Mouse (Mus musculus): Measurements from ENCODE around the gene Foxp1. TPM values are rescaled to one million over a fixed set of nuclear protein-coding genes. Genes with fewer than 3 reads are reported as not detected.

The Foxp1 gene
- polyA plus RNA-seq, 1 experiment from 2014 or later: 190 TPM

DNA sequence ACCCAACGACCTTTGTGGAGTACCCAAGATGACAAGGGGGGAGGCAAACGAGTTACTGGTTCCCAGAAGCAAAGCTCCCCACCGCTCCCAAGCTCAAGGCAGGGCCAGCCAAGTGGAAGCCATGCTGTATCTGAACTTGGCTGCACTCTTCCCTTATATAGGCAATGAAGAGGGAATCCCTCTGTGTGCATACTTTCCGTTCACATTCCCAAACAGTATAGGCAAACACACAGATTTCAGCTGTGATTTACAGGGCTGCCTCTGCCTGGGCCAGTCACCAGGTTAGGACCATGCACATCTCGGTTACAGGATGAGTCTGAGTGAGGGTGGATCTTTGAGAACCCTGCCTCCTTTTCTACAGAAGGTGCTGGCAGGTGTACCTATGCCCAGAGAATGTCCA is 429.3 kb downstream of the Foxp1 start:
- Histone ChIP-seq H3K4me2 (replicated peaks; ENCODE audit: low read depth, low read length) (peak overlapping the region; percentile 16; the same call in 1 of the 2 replicates), H3K9me3 (ENCODE audit: control insufficient read depth, low read depth, low read length) (no peaks in the 10 kb centered on the region), H3K4me3 (ENCODE audit: low read depth, low read length) (no peak overlapping the region), H3K27ac (ENCODE audit: low read length) (peak overlapping the region; percentile 92), H3K4me1 (ENCODE audit: control insufficient read depth, insufficient read depth, low read length) (peaks cover 40% of the 10 kb centered on the region), H3K9ac (replicated peaks; ENCODE audit: low read depth, low read length) (no peak overlapping the region), H3K27me3 (ENCODE audit: control insufficient read depth, insufficient read depth, low read length) (no peaks in the 10 kb centered on the region), H3K36me3 (ENCODE audit: control insufficient read depth, insufficient read depth, low read length) (no peaks in the 10 kb centered on the region; the same call in 1 of the 2 replicates)
- 17% methylated on average over 5 of the region's 5 CpGs for WGBS
- peak; percentile 74 for ATAC-seq (ENCODE audit: insufficient number of reproducible peaks, insufficient read depth, low FRiP score, low read depth)

DNA sequence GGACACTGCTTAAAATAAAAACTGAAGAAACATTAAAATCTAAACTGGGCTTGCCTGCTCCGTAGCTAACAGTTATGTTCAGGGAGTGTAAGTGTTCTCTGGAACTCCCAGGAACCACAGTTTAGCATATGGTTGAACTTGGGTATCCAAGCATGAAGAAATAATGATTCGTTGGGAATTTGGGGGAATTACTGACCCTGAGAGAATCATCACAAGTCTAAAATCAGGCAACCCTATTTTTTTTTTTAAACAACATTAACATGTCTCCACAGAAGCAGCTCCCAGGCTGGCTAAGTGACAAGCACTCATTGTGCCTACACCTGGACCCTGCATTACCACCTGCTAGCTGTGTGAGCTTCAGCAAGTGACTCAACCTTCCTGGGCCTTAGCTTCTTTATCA is 430.7 kb downstream of the Foxp1 start:
- Histone ChIP-seq H3K4me2 (replicated peaks; ENCODE audit: low read depth, low read length) (no peak overlapping the region), H3K9ac (replicated peaks; ENCODE audit: low read depth, low read length) (no peak overlapping the region), H3K9me3 (ENCODE audit: control insufficient read depth, low read depth, low read length) (no peaks in the 10 kb centered on the region), H3K27ac (ENCODE audit: low read length) (no peak overlapping the region), H3K36me3 (ENCODE audit: control insufficient read depth, insufficient read depth, low read length) (no peaks in the 10 kb centered on the region; the same call in 1 of the 2 replicates), H3K27me3 (ENCODE audit: control insufficient read depth, insufficient read depth, low read length) (no peaks in the 10 kb centered on the region), H3K4me3 (ENCODE audit: low read depth, low read length) (no peak overlapping the region), H3K4me1 (ENCODE audit: control insufficient read depth, insufficient read depth, low read length) (peaks cover 32% of the 10 kb centered on the region)
- WGBS: 84% methylated on average over 2 of the region's 2 CpGs
- no peak for ATAC-seq (ENCODE audit: insufficient number of reproducible peaks, insufficient read depth, low FRiP score, low read depth)

DNA sequence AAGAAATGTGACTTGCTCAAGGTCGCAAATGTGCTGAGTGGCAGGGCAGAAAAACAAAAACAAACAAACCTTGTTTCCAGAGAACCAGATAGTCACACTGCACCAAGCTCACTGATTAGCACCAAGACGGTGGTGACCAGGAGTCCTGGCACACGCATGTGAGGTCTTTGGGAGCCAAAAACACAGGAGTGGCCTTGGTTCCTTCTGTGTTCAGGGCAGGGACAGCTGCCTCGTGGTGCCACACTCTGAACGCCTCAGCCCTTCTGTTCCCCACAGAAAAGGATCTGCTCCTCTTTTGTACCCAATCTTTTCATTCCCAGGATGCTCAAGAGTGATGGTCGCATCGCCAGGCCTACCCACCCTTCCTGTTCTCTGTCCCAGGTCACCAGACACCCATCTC is 434.9 kb downstream of the Foxp1 start:
- H3K36me3 ChIP-seq (ENCODE audit: control insufficient read depth, insufficient read depth, low read length): no peaks in the 10 kb centered on the region; the same call in none of the 2 replicates
- H3K4me1 ChIP-seq (ENCODE audit: control insufficient read depth, insufficient read depth, low read length): peaks cover 7% of the 10 kb centered on the region; the same call in 1 of the 2 replicates
- H3K9me3 ChIP-seq (ENCODE audit: control insufficient read depth, low read depth, low read length): no peaks in the 10 kb centered on the region
- H3K27ac ChIP-seq (ENCODE audit: low read length): no peak overlapping the region
- H3K27me3 ChIP-seq (ENCODE audit: control insufficient read depth, insufficient read depth, low read length): no peaks in the 10 kb centered on the region
- 79% methylated on average over 7 of the region's 7 CpGs for WGBS
- H3K4me2 ChIP-seq (replicated peaks; ENCODE audit: low read depth, low read length): no peak overlapping the region
- ATAC-seq (ENCODE audit: insufficient number of reproducible peaks, insufficient read depth, low FRiP score, low read depth): no peak
- H3K4me3 ChIP-seq (ENCODE audit: low read depth, low read length): no peak overlapping the region
- H3K9ac ChIP-seq (replicated peaks; ENCODE audit: low read depth, low read length): no peak overlapping the region

DNA sequence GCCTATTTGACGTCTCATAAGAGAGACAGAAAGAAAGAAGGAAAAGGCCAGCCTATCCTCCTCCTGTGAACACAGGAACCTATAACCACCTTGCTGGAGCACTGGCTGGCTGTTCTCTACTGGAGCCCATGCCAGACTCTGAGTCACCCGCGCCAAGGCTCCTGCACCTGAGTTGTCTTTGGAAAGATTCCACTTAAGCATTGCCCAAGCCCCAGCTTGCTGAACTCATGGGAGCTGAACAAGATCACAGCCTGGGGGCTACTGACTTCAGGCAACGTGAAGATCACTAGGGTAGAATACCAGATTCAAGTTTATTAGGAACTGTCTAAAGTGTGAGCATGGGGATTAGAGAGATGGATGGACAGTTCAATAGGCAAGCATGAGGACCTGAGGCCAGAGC is 437.6 kb downstream of the Foxp1 start:
- no peak overlapping the region for H3K4me2 ChIP-seq (replicated peaks; ENCODE audit: low read depth, low read length)
- H3K4me1 ChIP-seq (ENCODE audit: control insufficient read depth, insufficient read depth, low read length): peaks cover 14% of the 10 kb centered on the region; the same call in 1 of the 2 replicates
- H3K9me3 ChIP-seq (ENCODE audit: control insufficient read depth, low read depth, low read length): no peaks in the 10 kb centered on the region
- 80% methylated on average over 4 of the region's 4 CpGs for WGBS
- no peaks in the 10 kb centered on the region; the same call in none of the 2 replicates for H3K36me3 ChIP-seq (ENCODE audit: control insufficient read depth, insufficient read depth, low read length)
- no peak for ATAC-seq (ENCODE audit: insufficient number of reproducible peaks, insufficient read depth, low FRiP score, low read depth)
- no peaks in the 10 kb centered on the region for H3K27me3 ChIP-seq (ENCODE audit: control insufficient read depth, insufficient read depth, low read length)
- H3K27ac ChIP-seq (ENCODE audit: low read length): no peak overlapping the region
- H3K9ac ChIP-seq (replicated peaks; ENCODE audit: low read depth, low read length): no peak overlapping the region
- no peak overlapping the region for H3K4me3 ChIP-seq (ENCODE audit: low read depth, low read length)

DNA sequence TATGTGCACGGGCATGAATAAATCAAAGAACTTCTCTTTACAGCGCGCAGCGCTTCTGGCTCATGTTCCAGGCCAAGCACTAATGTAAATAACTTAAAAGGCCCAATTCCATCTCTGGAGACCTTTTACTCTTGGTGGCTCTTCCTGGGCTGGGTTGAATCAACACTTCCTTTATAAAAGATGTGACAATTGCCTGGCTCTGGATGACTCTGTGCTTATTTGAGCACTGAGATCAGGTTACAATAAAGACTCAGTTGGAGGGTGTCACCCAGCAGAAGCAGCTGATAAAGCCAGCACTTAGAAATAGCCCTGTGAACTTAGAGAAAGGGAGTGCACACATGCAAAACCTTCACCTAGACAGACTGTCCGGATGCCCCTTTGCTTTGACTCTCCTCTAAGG is 441.3 kb downstream of the Foxp1 start:
- Histone ChIP-seq H3K27me3 (ENCODE audit: control insufficient read depth, insufficient read depth, low read length) (no peaks in the 10 kb centered on the region), H3K9me3 (ENCODE audit: control insufficient read depth, low read depth, low read length) (no peaks in the 10 kb centered on the region), H3K36me3 (ENCODE audit: control insufficient read depth, insufficient read depth, low read length) (no peaks in the 10 kb centered on the region; the same call in 1 of the 2 replicates), H3K9ac (replicated peaks; ENCODE audit: low read depth, low read length) (no peak overlapping the region), H3K4me1 (ENCODE audit: control insufficient read depth, insufficient read depth, low read length) (peaks cover 14% of the 10 kb centered on the region; the same call in 1 of the 2 replicates), H3K4me3 (ENCODE audit: low read depth, low read length) (no peak overlapping the region), H3K27ac (ENCODE audit: low read length) (no peak overlapping the region), H3K4me2 (replicated peaks; ENCODE audit: low read depth, low read length) (no peak overlapping the region)
- peak; percentile 58; the same call in 1 of the 2 replicates for ATAC-seq (ENCODE audit: insufficient number of reproducible peaks, insufficient read depth, low FRiP score, low read depth)
- 8% methylated on average over 5 of the region's 5 CpGs for WGBS

DNA sequence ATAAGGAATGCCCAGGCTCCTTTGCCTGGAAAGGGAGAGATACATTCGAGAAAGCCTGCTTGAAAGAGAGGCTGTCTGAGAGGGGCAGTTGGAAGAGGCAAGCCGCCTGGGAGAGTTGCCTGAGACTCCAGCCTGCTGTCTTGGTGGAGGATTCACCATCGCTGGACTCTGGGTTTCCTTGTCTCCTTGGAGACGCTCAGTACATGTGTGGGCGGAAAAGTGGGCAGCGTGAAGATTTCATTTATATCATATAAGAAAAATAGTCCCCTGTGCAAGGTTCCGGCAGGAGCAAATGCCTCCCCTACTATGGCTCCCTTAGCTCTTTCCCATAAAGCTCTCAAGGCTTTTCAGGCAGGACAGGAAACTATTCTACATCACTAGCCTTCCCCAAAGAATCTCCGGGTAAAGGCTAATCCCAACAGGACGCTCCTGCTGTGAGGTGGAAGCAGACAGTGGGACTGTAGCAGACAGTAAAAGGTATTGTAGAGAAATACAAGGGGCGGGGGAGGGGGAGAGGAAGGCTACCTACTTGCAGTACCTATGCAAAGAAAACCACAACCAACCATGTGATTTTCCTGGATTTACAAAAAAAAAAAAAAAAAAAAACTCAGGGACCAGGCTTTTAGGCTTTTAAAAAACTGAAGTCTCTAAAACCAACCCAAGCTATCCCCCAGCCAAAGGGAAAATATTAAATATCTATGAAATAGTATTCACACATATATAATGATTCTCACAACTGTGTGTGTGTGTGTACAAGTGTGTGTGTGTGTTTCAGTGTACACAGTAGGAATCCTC is 443.3 kb downstream of the Foxp1 start:
- Histone ChIP-seq H3K27me3 (ENCODE audit: control insufficient read depth, insufficient read depth, low read length) (no peaks in the 10 kb centered on the region), H3K27ac (ENCODE audit: low read length) (no peak overlapping the region), H3K4me2 (replicated peaks; ENCODE audit: low read depth, low read length) (no peak overlapping the region), H3K9me3 (ENCODE audit: control insufficient read depth, low read depth, low read length) (no peaks in the 10 kb centered on the region), H3K4me1 (ENCODE audit: control insufficient read depth, insufficient read depth, low read length) (peaks cover 14% of the 10 kb centered on the region; the same call in 1 of the 2 replicates), H3K4me3 (ENCODE audit: low read depth, low read length) (no peak overlapping the region), H3K36me3 (ENCODE audit: control insufficient read depth, insufficient read depth, low read length) (peaks cover 14% of the 10 kb centered on the region), H3K9ac (replicated peaks; ENCODE audit: low read depth, low read length) (no peak overlapping the region)
- 72% methylated on average over 10 of the region's 10 CpGs for WGBS
- ATAC-seq (ENCODE audit: insufficient number of reproducible peaks, insufficient read depth, low FRiP score, low read depth): no peak

DNA sequence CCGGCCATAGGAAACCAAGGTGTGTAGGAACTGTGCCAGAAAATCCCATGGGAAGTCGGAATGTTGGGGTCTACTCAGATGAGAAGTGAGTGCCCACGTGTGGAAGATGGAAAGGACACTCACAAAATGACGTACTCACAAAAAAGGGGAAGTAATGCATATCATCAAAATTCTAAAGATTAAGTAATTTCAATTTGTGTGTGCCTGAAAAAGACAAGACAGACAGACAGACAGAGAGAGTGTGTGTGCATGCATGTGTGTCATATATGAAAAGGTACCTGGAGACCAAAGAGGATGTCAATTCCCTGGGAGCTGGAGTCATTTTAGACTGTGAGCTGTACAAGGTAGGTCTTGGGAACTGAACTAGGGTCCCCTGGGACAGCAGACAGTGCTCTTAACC is 444.4 kb downstream of the Foxp1 start:
- Histone ChIP-seq H3K27ac (ENCODE audit: low read length) (no peak overlapping the region), H3K4me2 (replicated peaks; ENCODE audit: low read depth, low read length) (no peak overlapping the region), H3K9me3 (ENCODE audit: control insufficient read depth, low read depth, low read length) (no peaks in the 10 kb centered on the region), H3K27me3 (ENCODE audit: control insufficient read depth, insufficient read depth, low read length) (no peaks in the 10 kb centered on the region), H3K4me3 (ENCODE audit: low read depth, low read length) (no peak overlapping the region), H3K36me3 (ENCODE audit: control insufficient read depth, insufficient read depth, low read length) (peaks cover 14% of the 10 kb centered on the region), H3K4me1 (ENCODE audit: control insufficient read depth, insufficient read depth, low read length) (peaks cover 14% of the 10 kb centered on the region; the same call in 1 of the 2 replicates), H3K9ac (replicated peaks; ENCODE audit: low read depth, low read length) (no peak overlapping the region)
- WGBS: 92% methylated on average over 4 of the region's 4 CpGs
- no peak for ATAC-seq (ENCODE audit: insufficient number of reproducible peaks, insufficient read depth, low FRiP score, low read depth)

DNA sequence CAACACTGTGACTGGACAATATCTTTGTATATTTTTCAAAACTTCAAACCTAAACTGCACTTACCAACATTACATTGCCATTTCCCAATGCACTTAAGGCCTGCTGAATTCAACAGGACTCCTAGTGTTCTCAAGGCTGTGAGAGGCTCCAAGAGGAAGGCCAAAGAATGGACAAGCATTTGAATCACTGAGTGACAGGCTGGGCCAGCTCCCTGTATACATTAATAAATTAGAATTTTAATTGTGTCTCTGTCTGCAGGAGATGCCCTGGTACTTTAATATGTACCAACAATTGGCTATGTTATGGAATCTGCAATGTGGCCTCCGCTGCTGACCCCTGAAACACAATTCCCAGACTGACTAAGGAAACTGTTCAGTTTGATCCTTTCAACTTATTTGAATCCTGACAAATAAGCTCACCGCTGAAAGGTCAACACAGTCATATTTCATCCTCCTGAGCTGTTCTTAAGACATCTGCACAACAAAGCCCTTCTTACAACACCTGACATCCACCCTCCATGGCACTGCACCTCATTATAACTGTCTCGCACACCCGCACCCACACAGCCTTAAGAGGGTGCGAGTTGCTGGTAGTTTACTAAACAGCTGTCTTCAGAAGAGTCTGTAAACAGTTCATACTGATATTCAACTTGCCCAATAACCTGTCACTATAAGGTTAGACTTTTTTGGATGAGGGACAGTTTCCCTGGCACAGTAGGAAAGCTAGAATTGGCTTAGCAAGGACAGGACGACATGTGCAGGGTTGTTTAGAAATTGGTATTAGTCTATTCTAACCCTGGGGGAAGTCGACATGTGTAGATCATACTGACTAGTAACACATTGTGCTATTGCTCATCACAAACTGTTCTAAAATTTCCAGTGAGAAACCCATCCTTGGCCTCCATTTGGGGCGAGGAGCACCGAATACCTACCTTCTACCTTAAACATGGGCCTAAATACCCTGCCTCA is 448.9 kb downstream of the Foxp1 start:
- Histone ChIP-seq H3K9me3 (ENCODE audit: control insufficient read depth, low read depth, low read length) (no peaks in the 10 kb centered on the region), H3K36me3 (ENCODE audit: control insufficient read depth, insufficient read depth, low read length) (peaks cover 23% of the 10 kb centered on the region), H3K4me2 (replicated peaks; ENCODE audit: low read depth, low read length) (no peak overlapping the region), H3K9ac (replicated peaks; ENCODE audit: low read depth, low read length) (no peak overlapping the region), H3K4me1 (ENCODE audit: control insufficient read depth, insufficient read depth, low read length) (no peaks in the 10 kb centered on the region), H3K27ac (ENCODE audit: low read length) (no peak overlapping the region), H3K4me3 (ENCODE audit: low read depth, low read length) (no peak overlapping the region), H3K27me3 (ENCODE audit: control insufficient read depth, insufficient read depth, low read length) (no peaks in the 10 kb centered on the region)
- ATAC-seq (ENCODE audit: insufficient number of reproducible peaks, insufficient read depth, low FRiP score, low read depth): no peak
- 83% methylated on average over 9 of the region's 9 CpGs for WGBS

Data from stomach, embryonic 14.5 days (tissue).